Mouse (Mus musculus) adrenal gland, adult 10 weeks (tissue): Measurements from ENCODE around the gene Trim46. TPM values are rescaled to one million over a fixed set of nuclear protein-coding genes. Genes with fewer than 3 reads are reported as not detected.

Source experiments
- polyA plus RNA-seq: library from polyadenylated mRNA; stranded (reverse); fragments of 350-450 nt; fragmentation: Illumina TruSeq; extraction: RNeasy Lipid Tissue Mini Kit (QIAGEN cat#74804); gene quantifications from one replicate; pipeline ENCODE4 v1.2.3, GENCODE M21; 2014; ENCODE audit warnings: low read depth, low replicate concordance

Trim46 gene
- not detected for polyA plus RNA-seq

DNA sequence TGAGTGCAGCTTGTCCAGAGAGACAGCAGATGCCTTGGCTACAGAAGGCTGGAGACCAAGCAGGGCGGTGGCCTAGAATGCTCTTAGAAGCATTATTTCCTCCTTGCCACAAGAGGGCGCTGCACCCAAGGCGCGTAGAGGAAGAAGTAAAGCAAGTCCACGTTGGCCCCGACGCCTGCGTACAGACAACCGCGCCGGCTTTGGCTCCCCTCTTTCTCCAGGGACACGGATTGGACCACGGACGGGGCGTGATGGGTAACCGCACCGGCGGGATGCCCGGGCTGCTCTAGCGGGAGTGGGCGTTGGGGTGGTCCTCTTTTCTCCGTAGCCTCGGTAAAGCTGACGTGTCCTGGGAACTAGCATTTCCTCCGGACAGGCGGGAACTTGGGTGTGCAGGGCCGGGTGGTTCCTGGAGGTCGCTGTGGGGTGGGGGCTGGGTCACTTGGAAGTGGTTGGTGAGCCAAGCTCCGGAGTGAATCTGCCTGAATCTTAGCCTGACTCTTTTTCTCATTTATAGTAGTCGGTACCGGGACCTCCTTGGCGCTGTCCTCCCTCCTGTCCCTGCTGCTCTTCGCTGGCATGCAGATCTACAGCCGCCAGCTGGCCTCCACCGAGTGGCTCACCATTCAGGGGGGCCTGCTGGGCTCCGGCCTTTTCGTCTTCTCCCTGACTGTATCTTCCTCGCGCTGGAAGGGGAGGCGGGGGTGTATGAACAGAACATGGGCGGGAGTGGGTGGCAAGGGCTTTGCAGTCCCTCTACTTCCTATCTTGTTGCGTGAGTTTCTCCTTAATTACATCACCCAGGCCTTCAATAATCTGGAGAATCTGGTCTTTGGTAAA is at the start of gene Trim46:
Trim46 (minus strand) TSS at position 49 of the 840 bp plus-strand sequence.

GRCm38 (mm10) chr3:89280606-89281511 is 34.8 kb upstream of the Trim46 start, which contains the start of gene Efna1:
Gene Efna1 (minus strand): TSS chr3:89281142.

GRCm38 (mm10) chr3:89270051-89270755 is 24.1 kb upstream of the Trim46 start, which contains the start of gene Slc50a1:
Gene Slc50a1 (minus strand): TSS chr3:89270570.

GRCm38 (mm10) chr3:89259076-89259475 is 13.0 kb upstream of the Trim46 start, which contains the start of gene Dpm3:
Gene Dpm3 (plus strand): TSS chr3:89259358.

DNA sequence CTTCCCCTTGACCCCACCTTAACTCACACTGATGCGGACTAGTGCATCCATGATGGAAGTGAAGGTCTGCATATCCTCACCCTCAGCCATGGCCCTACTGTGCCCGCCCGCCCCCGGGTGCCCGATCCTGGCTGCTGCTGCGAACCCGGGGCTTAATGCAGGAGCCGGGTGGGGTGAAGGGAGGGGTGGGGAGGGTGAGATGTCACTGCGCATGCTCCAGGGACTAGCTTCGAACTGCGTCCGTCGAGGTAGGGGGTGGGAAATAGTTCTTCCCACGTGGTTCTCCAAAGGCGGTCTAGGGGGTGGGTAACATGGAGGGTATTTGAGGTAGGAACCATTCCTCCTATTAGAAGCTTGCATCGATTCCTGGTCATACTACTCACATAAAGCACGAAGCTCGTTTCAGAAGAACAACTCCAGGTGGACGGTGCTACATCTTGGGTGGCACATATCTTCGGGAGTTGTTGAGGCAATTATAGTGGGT is 379 bp downstream of the Trim46 start, which contains the start of gene Krtcap2:
Krtcap2 (plus strand) TSS at position 279 of the 484 bp plus-strand sequence.

GRCm38 (mm10) chr3:89228836-89229235 is 17.3 kb downstream of the Trim46 start, which contains the start of gene Muc1:
Gene Muc1 (plus strand): TSS chr3:89229057.

GRCm38 (mm10) chr3:89226900-89227299 is 19.2 kb downstream of the Trim46 start, which contains the start of gene Mtx1:
Gene Mtx1 (minus strand): TSS chr3:89227088.

GRCm38 (mm10) chr3:89214681-89215411 is 31.3 kb downstream of the Trim46 start, which contains the start of gene Thbs3:
Gene Thbs3 (plus strand): TSS chr3:89215180.

GRCm38 (mm10) chr3:89202253-89203141 is 43.6 kb downstream of the Trim46 start, which contains the start of gene Gba:
Gene Gba (plus strand): TSS chr3:89202928.

Other genes starting within 250 kb of the Trim46 start
- gene Rusc1, start 153.0 kb downstream of the Trim46 start, polyA plus RNA-seq: 9.4 TPM
- not detected for gene Gm43738, start 145.2 kb downstream of the Trim46 start, polyA plus RNA-seq
- 43.8 TPM for gene Fdps, start 144.3 kb downstream of the Trim46 start, polyA plus RNA-seq
- gene Pklr, start 110.2 kb downstream of the Trim46 start, polyA plus RNA-seq: not detected
- 0.76 TPM for gene Hcn3, start 86.1 kb downstream of the Trim46 start, polyA plus RNA-seq
- 15.3 TPM for gene Clk2, start 81.5 kb downstream of the Trim46 start, polyA plus RNA-seq
- 15.5 TPM for gene Scamp3, start 68.8 kb downstream of the Trim46 start, polyA plus RNA-seq
- gene Fam189b, start 63.2 kb downstream of the Trim46 start, polyA plus RNA-seq: 0.47 TPM
- 13.1 TPM for gene Gba, start 43.4 kb downstream of the Trim46 start, polyA plus RNA-seq
- gene Thbs3, start 31.1 kb downstream of the Trim46 start, polyA plus RNA-seq: 0.82 TPM
- 38.5 TPM for gene Mtx1, start 19.2 kb downstream of the Trim46 start, polyA plus RNA-seq
- not detected for gene Muc1, start 17.3 kb downstream of the Trim46 start, polyA plus RNA-seq
- gene Krtcap2, start 343 bp downstream of the Trim46 start, polyA plus RNA-seq: 37.0 TPM
- not detected for gene Dpm3, start 13.0 kb upstream of the Trim46 start, polyA plus RNA-seq
- gene Slc50a1, start 24.3 kb upstream of the Trim46 start, polyA plus RNA-seq: 16.9 TPM
- 2.7 TPM for gene Efna1, start 34.8 kb upstream of the Trim46 start, polyA plus RNA-seq
- gene Efna3, start 76.7 kb upstream of the Trim46 start, polyA plus RNA-seq: not detected
- not detected for gene Efna4, start 91.7 kb upstream of the Trim46 start, polyA plus RNA-seq
- gene Adam15, start 103.7 kb upstream of the Trim46 start, polyA plus RNA-seq: 12.9 TPM
- gene Dcst2, start 115.7 kb upstream of the Trim46 start, polyA plus RNA-seq: not detected
- not detected for gene Dcst1, start 118.9 kb upstream of the Trim46 start, polyA plus RNA-seq
- gene Zbtb7b, start 148.5 kb upstream of the Trim46 start, polyA plus RNA-seq: 7.4 TPM
- gene Lenep, start 156.5 kb upstream of the Trim46 start, polyA plus RNA-seq: 2.3 TPM
- gene Flad1, start 165.6 kb upstream of the Trim46 start, polyA plus RNA-seq: 1.2 TPM
- 9.6 TPM for gene Cks1b, start 172.1 kb upstream of the Trim46 start, polyA plus RNA-seq
- gene Shc1, start 172.1 kb upstream of the Trim46 start, polyA plus RNA-seq: 39.8 TPM
- gene Pygo2, start 183.9 kb upstream of the Trim46 start, polyA plus RNA-seq: 8.5 TPM
- 13.2 TPM for gene Pbxip1, start 190.4 kb upstream of the Trim46 start, polyA plus RNA-seq
- 1.1 TPM for gene Pmvk, start 208.2 kb upstream of the Trim46 start, polyA plus RNA-seq